Mouse (Mus musculus) right cerebral cortex, postnatal 25 days (tissue): ENCODE measurements around the gene Nfia.
A peak's percentile ranks its signal among the peaks of the same experiment; 100 is the strongest.

Source experiments
- DNase-seq: peaks from one replicate; pipeline ENCODE4 v3.0.0; 2022

Gene Nfia

GRCm38 (mm10) chr4:97784236-97784635, 11.7 kb downstream of the Nfia start:
- DNase-seq, result no peak

- no peak for DNase-seq
These were observed 13.2 kb downstream of the Nfia start for GRCm38 (mm10) chr4:97785547-97786271.

GRCm38 (mm10) chr4:97786571-97786970, 14.0 kb downstream of the Nfia start:
- no peak for DNase-seq

GRCm38 (mm10) chr4:97787515-97787914, 15.0 kb downstream of the Nfia start:
- DNase-seq, result peak; percentile 46

GRCm38 (mm10) chr4:97788537-97788936, 16.0 kb downstream of the Nfia start:
- no peak for DNase-seq

GRCm38 (mm10) chr4:97793931-97794330, 21.4 kb downstream of the Nfia start:
- DNase-seq, result no peak

GRCm38 (mm10) chr4:97794865-97795264, 22.3 kb downstream of the Nfia start:
- DNase-seq, result no peak

GRCm38 (mm10) chr4:97795957-97796356, 23.4 kb downstream of the Nfia start:
- DNase-seq, result no peak

- no peak for DNase-seq
These were observed 24.0 kb downstream of the Nfia start for GRCm38 (mm10) chr4:97796505-97796904.

GRCm38 (mm10) chr4:97803791-97804190, 31.3 kb downstream of the Nfia start:
- DNase-seq, result no peak

GRCm38 (mm10) chr4:97804638-97805037, 32.1 kb downstream of the Nfia start:
- no peak for DNase-seq

GRCm38 (mm10) chr4:97805255-97805654, 32.7 kb downstream of the Nfia start:
- no peak for DNase-seq

- no peak for DNase-seq
These were observed 33.6 kb downstream of the Nfia start for GRCm38 (mm10) chr4:97805896-97806808.

GRCm38 (mm10) chr4:97806924-97807323, 34.4 kb downstream of the Nfia start:
- no peak for DNase-seq

- DNase-seq, result no peak
These were observed 36.4 kb downstream of the Nfia start for GRCm38 (mm10) chr4:97808885-97809284.

- DNase-seq, result no peak
These were observed 37.2 kb downstream of the Nfia start for GRCm38 (mm10) chr4:97809582-97810295.

GRCm38 (mm10) chr4:97810348-97810939, 37.9 kb downstream of the Nfia start:
- no peak for DNase-seq

- no peak for DNase-seq
These were observed 40.5 kb downstream of the Nfia start for GRCm38 (mm10) chr4:97813035-97813434.

GRCm38 (mm10) chr4:97813996-97814395, 41.5 kb downstream of the Nfia start:
- DNase-seq, result no peak

GRCm38 (mm10) chr4:97814515-97814914, 42.0 kb downstream of the Nfia start:
- DNase-seq, result no peak

GRCm38 (mm10) chr4:97816001-97816400, 43.5 kb downstream of the Nfia start:
- no peak for DNase-seq

- DNase-seq, result no peak
These were observed 44.2 kb downstream of the Nfia start for GRCm38 (mm10) chr4:97816753-97817152.

- no peak for DNase-seq
These were observed 45.2 kb downstream of the Nfia start for GRCm38 (mm10) chr4:97817741-97818140.
